Mouse (Mus musculus): ENCODE results near the gene Mtmr10.

DNA sequence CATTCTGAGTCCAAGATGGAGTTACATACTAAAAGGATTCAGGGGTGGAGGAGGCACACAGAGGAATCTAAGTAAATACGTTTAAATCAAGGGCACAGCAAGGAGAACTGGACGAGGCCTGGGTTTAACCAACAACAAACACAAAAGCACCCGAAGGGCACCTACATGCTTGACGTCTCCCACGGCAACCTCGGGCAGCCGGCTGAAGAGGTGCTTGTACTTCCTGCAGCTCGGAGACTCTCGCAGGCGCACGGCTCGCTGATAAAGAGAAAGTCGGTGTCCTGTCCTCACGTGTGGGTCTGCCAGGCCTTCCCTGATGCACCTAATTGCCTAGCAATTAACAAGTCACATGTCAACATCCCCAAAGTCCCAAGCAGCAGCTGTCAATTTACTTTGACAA, 66.8 kb downstream of the Mtmr10 start:
- TF ChIP-seq GATA1 (IDR thresholded peaks at IDR 0.05; ENCODE audit: borderline replicate concordance, low read length) (no peak), FLI1 (IDR thresholded peaks at IDR 0.05; ENCODE audit: low read length) (no peak)

All from megakaryocyte, embryonic 14.5 days (primary cell).